Mouse (Mus musculus): ENCODE measurements around the gene Ceacam20.

GRCm38 (mm10) chr7:19935961-19936360, 29.3 kb upstream of the Ceacam20 start:
- TF ChIP-seq POLR2A (IDR thresholded peaks at IDR 0.05; ENCODE audit: borderline replicate concordance, extremely low read depth, insufficient read depth, insufficient read length, poor library complexity, severe bottlenecking) (no peak), CTCF (IDR thresholded peaks at IDR 0.05; ENCODE audit: borderline replicate concordance, extremely low read depth, insufficient read depth, insufficient read length) (no peak)
